17 mouse cellular contexts compared by ENCODE assay signal in genomic region chr13:48493183-48493582, GRCm38 (mm10). TPM values are rescaled to one million over a fixed set of nuclear protein-coding genes. Genes with fewer than 3 reads are reported as not detected.
DNase-seq lines count a peak whose midpoint lies in the region; ATAC-seq and TF ChIP-seq lines count a peak whose summit lies in the region.
"Had no signal": no experiment of that assay in that cellular context is flagged by ENCODE, and none has a peak within 500 bp of the region (broad histone marks: within the 10 kb centered on the region; RNA-seq: fewer than 3 reads in every experiment).

No protein-coding gene starts in this region.

- H3K79me2 ChIP-seq in heart, adult 2 months (replicated peaks; ENCODE audit: control insufficient read depth, insufficient read depth, low read length): no peaks in the 10 kb centered on the region

- no peak for TF ChIP-seq CTCF in heart, adult 2 months (IDR thresholded peaks at IDR 0.05)
- no peak for TF ChIP-seq CTCF in kidney, adult 2 months (conservative IDR thresholded peaks at IDR 0.05; ENCODE audit: insufficient read depth, insufficient read length, low read depth, low read length)

- peak; percentile 78 for ATAC-seq in heart, embryonic 15.5 days (replicated peaks; ENCODE audit: insufficient number of reproducible peaks, insufficient read depth, low FRiP score, low read depth)
- ATAC-seq: forebrain, embryonic 13.5 days had no signal

- intact Hi-C loops in heart, adult 2 months (cut with DNase I): no loop called here
- intact Hi-C loops in heart, postnatal 25 days (cut with DNase I): no loop called here

- no peaks in the 10 kb centered on the region for H3K9me3 ChIP-seq in heart, embryonic 15.5 days (replicated peaks)
- H3K9me3 ChIP-seq: neural tube, embryonic 15.5 days had no signal

- H3K4me3 ChIP-seq in heart, adult 2 months: no peak overlapping the region
- no peak overlapping the region for H3K4me3 ChIP-seq in heart, embryonic 15.5 days
- no peak overlapping the region for H3K4me3 ChIP-seq in kidney, adult 2 months (ENCODE audit: insufficient read depth, low read depth, low read length)
- H3K4me3 ChIP-seq: forebrain, embryonic 13.5 days; neural tube, embryonic 15.5 days had no signal

- H3K27me3 ChIP-seq in heart, adult 2 months (ENCODE audit: control insufficient read depth, insufficient read depth, low read length): no peaks in the 10 kb centered on the region
- H3K27me3 ChIP-seq in heart, embryonic 15.5 days: no peaks in the 10 kb centered on the region
- no peaks in the 10 kb centered on the region for H3K27me3 ChIP-seq in kidney, adult 2 months (replicated peaks; ENCODE audit: control insufficient read depth, insufficient read depth, low read length)
- H3K27me3 ChIP-seq: forebrain, embryonic 13.5 days; neural tube, embryonic 15.5 days had no signal

- H3K27ac ChIP-seq in heart, adult 2 months: peak overlapping the region; percentile 58
- H3K27ac ChIP-seq in heart, embryonic 15.5 days: peak overlapping the region; percentile 68
- no peak overlapping the region for H3K27ac ChIP-seq in kidney, adult 2 months (ENCODE audit: insufficient read depth, low read depth, low read length)
- H3K27ac ChIP-seq: forebrain, embryonic 13.5 days; neural tube, embryonic 15.5 days had no signal

- WGBS in heart, adult 2 months: 40% methylated on average over 5 of the region's 5 CpGs
- WGBS in heart, embryonic 15.5 days: 35% methylated on average over 4 of the region's 5 CpGs
- WGBS in kidney, adult 2 months: 74% methylated on average over 5 of the region's 5 CpGs

- TF ChIP-seq POLR2A in heart, adult 2 months (IDR thresholded peaks at IDR 0.05; ENCODE audit: insufficient read depth, low read depth, low read length): no peak
- no peak for TF ChIP-seq POLR2A in kidney, adult 2 months (IDR thresholded peaks at IDR 0.05; ENCODE audit: low read depth, low read length)

- H3K36me3 ChIP-seq in heart, adult 2 months (ENCODE audit: control insufficient read depth, insufficient read depth, low read length): peaks cover 11% of the 10 kb centered on the region
- peaks cover 37% of the 10 kb centered on the region for H3K36me3 ChIP-seq in heart, embryonic 15.5 days
- H3K36me3 ChIP-seq in kidney, adult 2 months (ENCODE audit: control insufficient read depth, insufficient read depth, low read length): peaks cover 5% of the 10 kb centered on the region; the same call in 1 of the 2 replicates

- no peak overlapping the region for H3K4me2 ChIP-seq in heart, embryonic 15.5 days
- H3K4me2 ChIP-seq: forebrain, embryonic 13.5 days; lung, embryonic 14.5 days; neural tube, embryonic 15.5 days had no signal

- H3K9ac ChIP-seq in heart, adult 2 months (ENCODE audit: low read depth, low read length): no peak overlapping the region
- H3K9ac ChIP-seq in heart, embryonic 15.5 days: no peak overlapping the region
- H3K9ac ChIP-seq: forebrain, embryonic 13.5 days; lung, embryonic 14.5 days; neural tube, embryonic 15.5 days had no signal

- peaks cover 3% of the 10 kb centered on the region; the same call in 1 of the 2 replicates for H3K4me1 ChIP-seq in heart, adult 2 months (ENCODE audit: control insufficient read depth, insufficient read depth, low read length)
- peaks cover 19% of the 10 kb centered on the region for H3K4me1 ChIP-seq in heart, embryonic 15.5 days (replicated peaks)
- H3K4me1 ChIP-seq in kidney, adult 2 months (ENCODE audit: control insufficient read depth, insufficient read depth, low read length): no peaks in the 10 kb centered on the region

- TF ChIP-seq EP300 in heart, adult 2 months (IDR thresholded peaks at IDR 0.05; ENCODE audit: insufficient read depth, low read depth, low read length): no peak

- DNase-seq in heart, adult 2 months: peak in 1 of 2 experiments; percentile 14
- no peak for DNase-seq in heart, postnatal 25 days (ENCODE audit: low spot score)
- DNase-seq in 416B (ENCODE audit: low read depth) (peak; percentile 27), adipocyte (ENCODE audit: low spot score) (peak; percentile 28)
- no peak for DNase-seq in kidney, adult 2 months
- DNase-seq in B cell, adult 2 months: no peak
- no peak for DNase-seq in thymus, postnatal 0 days (ENCODE audit: low spot score)
- DNase-seq: cerebellum, adult 2 months; gastrocnemius, postnatal 36 days; kidney, postnatal 25 days; layer of hippocampus, postnatal 36 days; lung, embryonic 14.5 days had no signal

RNA-seq across cellular contexts. Expression of gene Zfp169, which starts 20.1 kb away (rescaled TPM):
- total RNA-seq in heart, adult 2 months (2021): 1 to 10 TPM; 5.0 to 7.0 TPM
- polyA plus RNA-seq in heart, adult 2 months (2012; rRNA removed): 4.2 and 7.2 TPM in 2 replicates
- total RNA-seq in heart, postnatal 25 days (2021): 1 to 10 TPM; 4.6 to 5.0 TPM
- 2.1 and 2.4 TPM in 2 replicates for polyA plus RNA-seq in heart, embryonic 15.5 days (2015; fragmentation: Nextera tagmentation; extraction: Ambion mirVana)
- polyA plus RNA-seq in kidney, adult 2 months (2012; rRNA removed): 5.3 and 5.9 TPM in 2 replicates
- polyA plus RNA-seq in thymus, postnatal 0 days (2015; fragmentation: Nextera tagmentation; extraction: Ambion mirVana): 3.6 and 4.2 TPM in 2 replicates

RNA-seq across cellular contexts. Expression of gene A830005F24Rik, which starts 20.2 kb away (rescaled TPM):
- total RNA-seq in heart, adult 2 months (2021): under 1 TPM in 1 of 2 experiments, not detected in 1; 0.30 TPM
- polyA plus RNA-seq in heart, adult 2 months (2012; rRNA removed): 0.23 TPM in 1 of 2 replicates, not detected in the other
- total RNA-seq in heart, postnatal 25 days (2021): not detected
- 0.49 and 0.61 TPM in 2 replicates for polyA plus RNA-seq in heart, embryonic 15.5 days (2015; fragmentation: Nextera tagmentation; extraction: Ambion mirVana)
- not detected in 2 replicates for polyA plus RNA-seq in kidney, adult 2 months (2012; rRNA removed)
- polyA plus RNA-seq in thymus, postnatal 0 days (2015; fragmentation: Nextera tagmentation; extraction: Ambion mirVana): 1.4 and 1.7 TPM in 2 replicates
- total RNA-seq: megakaryocyte, adult 5-6 weeks had no signal
- polyA plus RNA-seq: small intestine, adult 2 months had no signal

Comparison
In these comparisons a context has a peak if more than half of its experiments do, and no peak if none do; other contexts are left out.
1. DNase-seq: peak in 416B (single experiment) and adipocyte (single experiment); none in heart, postnatal 25 days (single experiment), kidney, adult 2 months (single experiment), B cell, adult 2 months (0 of 2) and thymus, postnatal 0 days (single experiment).